Mouse (Mus musculus) heart, embryonic 13.5 days (tissue): ENCODE measurements around the gene Akap10. TPM values are rescaled to one million over a fixed set of nuclear protein-coding genes. Genes with fewer than 3 reads are reported as not detected.
A peak's percentile ranks its signal among the peaks of the same experiment; 100 is the strongest.
"Not testable (repeated sequence)": the region's sequence is repeated elsewhere in the genome, so short reads cannot be mapped to it uniquely, and the experiment has no call there.

ENCODE experiments used
- ATAC-seq: fragments of 200-750 bp; cut with Nextera tagmentation; 2 replicates; pipeline ENCODE4 v1.8.0; 2017; ENCODE audit warnings: moderate TSS enrichment; ENCODE audit not compliant: insufficient number of reproducible peaks, low FRiP score, low TSS enrichment; ENCODE audit errors: extremely low read depth
- H3K27ac ChIP-seq: fragments of 300-500 bp; sonication (generic); replicated peaks from 2 replicates; pipeline ENCODE4 v1.5.1; 2015; ENCODE audit warnings: moderate library complexity, mild to moderate bottlenecking, inconsistent platforms
- H3K27me3 ChIP-seq: fragments of 300-500 bp; sonication (generic); replicated peaks from 2 replicates; pipeline ENCODE4 v1.6.1; 2015; ENCODE audit warnings: mild to moderate bottlenecking, inconsistent platforms
- H3K36me3 ChIP-seq: fragments of 300-500 bp; sonication (generic); 2 replicates; pipeline ENCODE4 v1.6.1; 2015; ENCODE audit warnings: mild to moderate bottlenecking, inconsistent platforms
- H3K4me1 ChIP-seq: fragments of 300-500 bp; sonication (generic); 2 replicates; pipeline ENCODE4 v1.6.1; 2015; ENCODE audit warnings: inconsistent platforms
- H3K4me2 ChIP-seq: fragments of 300-500 bp; sonication (generic); 2 replicates; pipeline ENCODE4 v1.6.1; 2015; ENCODE audit warnings: inconsistent platforms, mild to moderate bottlenecking, moderate library complexity
- H3K4me3 ChIP-seq: fragments of 300-500 bp; sonication (generic); 2 replicates; pipeline ENCODE4 v1.5.1; 2015; ENCODE audit warnings: moderate library complexity, mild to moderate bottlenecking, inconsistent platforms
- H3K9ac ChIP-seq: fragments of 300-500 bp; sonication (generic); 2 replicates; pipeline ENCODE4 v1.6.1; 2015; ENCODE audit warnings: inconsistent platforms, mild to moderate bottlenecking, moderate library complexity
- H3K9me3 ChIP-seq: fragments of 300-500 bp; sonication (generic); 2 replicates; pipeline ENCODE4 v1.6.1; 2016; ENCODE audit warnings: inconsistent platforms
- WGBS: fragments of 180-500 bp; shearing (Covaris S2); methylation state at CpG from one replicate; pipeline ENCODE4 v1.1.7; 2015; ENCODE audit warnings: mixed read lengths; 5-methylcytosine and 5-hydroxymethylcytosine counted together
- polyA plus RNA-seq: library from polyadenylated mRNA; unstranded; fragments of >200 nt; fragmentation: Nextera tagmentation; extraction: Ambion mirVana; gene quantifications from 2 replicates; pipeline ENCODE4 v1.2.1, GENCODE M21; 2015

The Akap10 gene
- polyA plus RNA-seq, 1 experiment from 2014 or later, result 11.9 TPM

DNA sequence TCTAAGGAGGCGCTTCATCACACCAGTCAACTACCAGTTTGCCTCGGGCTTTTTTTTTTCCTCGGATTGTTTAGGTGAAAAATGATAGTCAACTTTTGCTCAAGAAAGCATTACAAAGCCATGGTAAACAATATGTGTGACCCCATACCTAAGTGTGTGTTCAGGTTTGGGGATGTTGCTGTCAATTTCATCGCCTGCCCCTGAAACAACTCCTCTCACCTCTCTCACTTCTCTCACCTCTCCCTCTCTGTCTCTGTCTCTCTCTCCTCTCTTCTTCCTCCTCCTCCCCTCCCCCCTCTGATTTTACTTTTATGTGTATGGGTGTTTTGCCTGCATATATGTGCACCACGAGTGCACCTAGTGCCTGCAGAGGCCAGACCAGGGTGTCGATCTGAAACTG is 74.5 kb downstream of the Akap10 start:
- Histone ChIP-seq H3K4me2 (peak overlapping the region; percentile 82), H3K4me1 (peaks cover 5% of the 10 kb centered on the region), H3K9ac (peak overlapping the region; percentile 99), H3K4me3 (peak overlapping the region; percentile 95), H3K27me3 (no peaks in the 10 kb centered on the region), H3K27ac (peak overlapping the region; percentile 91; the same call in 1 of the 2 replicates), H3K9me3 (no peaks in the 10 kb centered on the region), H3K36me3 (peaks cover 14% of the 10 kb centered on the region)
- no peak for ATAC-seq
- WGBS, result 46% methylated on average over 6 of the region's 6 CpGs

DNA sequence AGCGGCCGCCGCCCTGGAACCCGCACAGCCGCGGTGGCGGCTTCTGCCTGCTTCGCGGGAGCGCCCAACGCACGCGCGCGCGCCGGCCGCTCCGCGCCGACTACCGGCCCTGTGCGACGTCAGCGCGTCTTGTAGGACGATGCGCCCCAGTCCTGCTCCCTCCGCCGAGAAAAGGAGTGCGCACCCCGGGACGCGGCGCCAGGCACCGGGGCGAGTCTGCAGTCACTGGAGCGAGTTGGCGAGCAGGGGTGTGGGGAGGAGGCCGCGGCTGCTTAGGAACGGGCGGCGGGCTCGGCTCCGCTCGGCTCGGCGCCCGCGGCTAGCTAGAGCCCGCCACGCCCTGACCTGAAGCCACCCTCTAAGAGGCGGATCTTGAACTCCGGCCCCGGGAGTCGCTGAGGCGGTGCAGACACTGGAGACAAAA is 75.1 kb downstream of the Akap10 start, which contains the start of gene Ulk2:
Ulk2 (minus strand) TSS at position 86 of the 424 bp plus-strand sequence.
- Histone ChIP-seq H3K27me3 (no peaks in the 10 kb centered on the region), H3K4me2 (peak within 1 kb of the TSS; percentile 82), H3K9me3 (no peaks in the 10 kb centered on the region), H3K9ac (peak within 1 kb of the TSS; percentile 99), H3K36me3 (peaks cover 19% of the 10 kb centered on the region), H3K4me1 (peaks cover 5% of the 10 kb centered on the region), H3K27ac (peak within 1 kb of the TSS; percentile 91), H3K4me3 (peak within 1 kb of the TSS; percentile 95)
- ATAC-seq, result peak; percentile 69
- under 1% methylated on average over 56 of the region's 58 CpGs for WGBS

DNA sequence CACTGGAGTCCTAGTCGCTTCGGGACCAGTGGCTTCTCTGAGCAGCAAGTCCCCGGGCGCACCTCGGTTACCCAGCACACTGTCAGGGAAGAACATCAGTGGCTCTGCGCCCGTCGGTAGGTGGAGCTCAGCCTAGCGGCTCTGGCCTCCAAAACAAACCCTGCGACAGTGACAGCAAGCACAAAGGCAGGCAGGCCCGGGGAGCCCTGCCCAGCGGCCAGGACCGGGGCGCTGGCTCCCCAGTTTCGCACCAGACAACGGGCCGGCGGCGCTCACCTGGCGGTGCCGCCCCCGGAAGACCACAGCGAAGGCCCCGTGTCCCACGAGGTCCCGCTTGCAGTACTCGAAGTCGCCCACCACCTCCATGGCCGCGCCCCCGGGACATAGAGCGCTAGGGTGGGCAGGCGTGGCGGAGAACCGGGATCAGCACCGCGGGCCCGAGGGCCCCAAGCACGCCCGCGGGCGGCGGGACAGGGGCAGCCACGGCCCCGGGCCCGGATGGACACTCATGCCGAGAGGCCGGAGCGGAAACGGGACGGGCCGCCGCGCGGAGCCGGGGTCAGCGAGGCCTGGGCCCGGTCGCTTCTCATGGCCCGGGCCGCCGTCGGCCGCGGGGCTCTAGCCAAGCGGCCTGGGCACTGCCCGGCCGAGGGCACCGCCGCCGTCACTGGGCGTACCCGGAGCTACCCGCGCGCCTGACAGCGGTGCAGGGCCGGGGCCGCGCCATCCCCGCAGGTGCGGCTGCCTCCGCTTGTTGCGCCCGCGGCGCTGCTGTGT is 75.7 kb downstream of the Akap10 start:
- Histone ChIP-seq H3K36me3 (peaks cover 19% of the 10 kb centered on the region), H3K27me3 (no peaks in the 10 kb centered on the region), H3K4me1 (peaks cover 5% of the 10 kb centered on the region), H3K4me2 (peak overlapping the region; percentile 82), H3K27ac (peak overlapping the region; percentile 91), H3K9me3 (no peaks in the 10 kb centered on the region), H3K9ac (peak overlapping the region; percentile 99), H3K4me3 (peak overlapping the region; percentile 95)
- WGBS, result under 1% methylated on average over 87 of the region's 87 CpGs
- peak; percentile 62; the same call in 1 of the 2 replicates for ATAC-seq

DNA sequence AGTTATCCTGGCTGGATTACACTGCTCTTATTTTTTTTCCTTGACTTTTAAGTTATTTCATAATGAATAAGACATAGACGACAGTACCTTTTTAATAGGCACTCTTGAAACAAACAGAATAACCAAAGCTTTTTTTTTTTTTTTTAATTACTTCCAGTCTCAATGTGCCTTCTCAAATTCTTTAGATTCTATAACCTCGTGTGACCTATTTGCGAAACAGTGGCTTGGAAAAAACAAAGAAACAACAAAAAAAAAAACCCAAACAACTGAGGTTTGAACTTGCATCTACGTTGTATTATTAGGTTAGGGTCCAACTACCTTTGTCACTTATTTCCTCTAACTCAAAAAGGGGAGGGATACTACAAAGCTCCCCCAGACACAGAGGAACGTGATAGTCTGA is 76.4 kb downstream of the Akap10 start:
- no peaks in the 10 kb centered on the region for H3K9me3 ChIP-seq
- peak overlapping the region; percentile 91 for H3K27ac ChIP-seq
- peak overlapping the region; percentile 82 for H3K4me2 ChIP-seq
- no peak for ATAC-seq
- H3K9ac ChIP-seq, result peak overlapping the region; percentile 99
- H3K36me3 ChIP-seq, result peaks cover 19% of the 10 kb centered on the region
- peak overlapping the region; percentile 95 for H3K4me3 ChIP-seq
- WGBS, result 16% methylated on average over 5 of the region's 5 CpGs
- H3K4me1 ChIP-seq, result peaks cover 5% of the 10 kb centered on the region
- H3K27me3 ChIP-seq, result no peaks in the 10 kb centered on the region

DNA sequence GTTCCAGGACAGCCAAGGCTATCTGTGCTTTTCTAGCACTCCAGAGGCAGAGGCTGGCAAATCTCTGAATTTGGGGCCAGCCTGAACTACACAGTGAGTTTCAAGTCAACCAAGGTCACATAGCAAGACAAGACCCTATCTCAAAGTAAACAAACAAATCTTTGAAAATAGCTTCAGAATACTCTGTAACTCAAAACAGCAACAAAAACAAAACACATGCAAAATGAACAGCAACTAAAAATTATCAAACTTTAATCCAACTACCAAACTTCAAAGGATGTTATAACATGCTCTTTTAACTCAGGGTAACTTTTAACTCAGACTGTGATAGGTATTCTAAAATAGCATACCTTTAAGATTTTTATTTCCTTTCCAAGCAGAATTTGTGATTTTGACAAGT is 77.1 kb downstream of the Akap10 start:
- peaks cover 19% of the 10 kb centered on the region for H3K36me3 ChIP-seq
- H3K27me3 ChIP-seq, result no peaks in the 10 kb centered on the region
- no peaks in the 10 kb centered on the region for H3K9me3 ChIP-seq
- H3K4me1 ChIP-seq, result peaks cover 5% of the 10 kb centered on the region
- H3K9ac ChIP-seq, result 0 out of 2 replicates have a peak overlapping the region, but pooled peaks have one; percentile 28
- H3K27ac ChIP-seq, result no peak overlapping the region
- peak overlapping the region; percentile 18; the same call in 1 of the 2 replicates for H3K4me2 ChIP-seq
- H3K4me3 ChIP-seq, result no peak overlapping the region
- no peak for ATAC-seq

DNA sequence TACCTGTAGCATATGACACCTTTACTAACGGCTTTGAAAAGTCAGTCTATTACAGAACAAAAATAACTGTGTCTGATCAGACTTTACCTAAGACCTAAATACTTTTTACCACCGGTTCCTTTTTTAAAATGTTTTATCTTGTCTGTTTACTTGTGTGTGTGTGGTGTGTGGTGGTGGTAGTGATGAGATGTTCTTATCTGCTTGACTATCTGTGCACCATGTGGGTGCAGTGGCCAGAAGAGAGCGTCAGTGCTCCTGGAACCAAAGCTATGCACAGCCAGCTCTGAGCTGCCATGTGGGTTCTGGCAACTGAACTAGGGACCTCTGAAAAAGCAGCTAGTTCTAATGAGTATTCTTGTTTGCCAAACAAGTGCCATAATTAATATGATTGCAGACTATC is 78.9 kb downstream of the Akap10 start:
- 69% methylated on average over 3 of the region's 3 CpGs for WGBS
- Histone ChIP-seq H3K36me3 (peaks cover 19% of the 10 kb centered on the region), H3K9me3 (no peaks in the 10 kb centered on the region), H3K4me2 (no peak overlapping the region), H3K4me1 (peaks cover 10% of the 10 kb centered on the region), H3K27me3 (no peaks in the 10 kb centered on the region), H3K4me3 (no peak overlapping the region), H3K9ac (no peak overlapping the region), H3K27ac (no peak overlapping the region)
- no peak for ATAC-seq

DNA sequence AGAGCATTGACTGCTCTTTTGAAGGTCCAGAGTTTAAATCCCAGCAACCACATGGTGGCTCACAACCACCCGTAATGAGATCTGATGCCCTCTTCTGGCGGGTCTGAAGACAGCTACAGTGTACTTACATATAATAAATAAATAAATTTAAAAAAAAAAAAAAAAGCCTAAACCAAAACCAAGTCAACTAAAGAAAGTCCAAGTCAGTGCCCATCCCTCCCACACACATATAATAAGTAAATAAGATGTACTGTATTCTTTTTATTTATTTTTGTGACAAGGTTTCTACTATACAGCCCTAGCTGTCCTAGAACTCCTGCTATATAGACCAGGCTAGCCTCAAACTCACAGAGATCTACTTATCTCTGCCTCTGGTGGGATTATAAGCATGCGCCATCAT is 89.4 kb downstream of the Akap10 start:
- not testable (repeated sequence) for H3K4me1 ChIP-seq, H3K27ac ChIP-seq, H3K9ac ChIP-seq, H3K4me2 ChIP-seq, H3K27me3 ChIP-seq, ATAC-seq, H3K4me3 ChIP-seq, H3K9me3 ChIP-seq
- WGBS, result 64% methylated on average over 3 of the region's 3 CpGs
- peaks cover 82% of the 10 kb centered on the region for H3K36me3 ChIP-seq

DNA sequence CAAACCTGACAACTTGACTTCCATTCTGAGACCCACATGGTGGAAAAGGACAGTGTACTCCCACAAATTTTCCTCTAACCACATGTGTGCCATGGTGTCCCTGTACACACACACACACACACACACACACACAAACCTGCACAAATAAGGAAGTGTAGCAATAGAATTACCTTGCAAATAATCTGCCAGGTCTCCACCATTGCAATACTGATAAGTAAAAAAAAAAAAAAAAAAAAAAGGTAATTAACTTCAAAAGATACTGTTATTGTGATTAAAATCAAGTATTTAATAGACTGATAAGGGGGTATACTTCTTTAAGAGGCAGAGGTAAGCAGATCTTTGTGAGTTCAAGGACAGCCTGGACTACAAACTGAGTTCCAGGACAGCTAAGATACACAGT is 90.1 kb downstream of the Akap10 start:
- Histone ChIP-seq H3K4me3 (no peak overlapping the region), H3K4me2 (no peak overlapping the region), H3K9me3 (no peaks in the 10 kb centered on the region), H3K36me3 (peaks cover 82% of the 10 kb centered on the region), H3K4me1 (no peaks in the 10 kb centered on the region), H3K27me3 (no peaks in the 10 kb centered on the region), H3K27ac (no peak overlapping the region), H3K9ac (no peak overlapping the region)
- no peak for ATAC-seq

DNA sequence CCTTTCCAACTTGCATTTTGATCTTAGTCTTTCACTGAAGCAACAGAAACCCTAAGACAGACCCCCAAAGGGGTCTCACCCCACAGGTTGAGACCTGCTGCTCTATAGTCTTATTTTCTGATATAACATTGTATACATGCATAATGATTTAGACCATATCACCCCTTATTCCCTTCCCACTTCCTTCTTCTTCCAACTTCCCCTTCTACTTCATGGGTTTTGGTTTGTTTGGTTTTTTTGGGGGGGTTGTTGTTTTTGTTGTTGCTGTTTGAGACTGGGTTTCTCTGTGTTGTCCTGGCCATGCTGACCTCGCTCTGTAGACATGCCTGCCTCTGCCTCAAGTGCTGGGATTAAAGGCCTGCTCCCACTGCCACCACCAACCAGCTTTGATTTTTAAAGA is 90.9 kb downstream of the Akap10 start:
- Histone ChIP-seq H3K27ac (no peak overlapping the region), H3K4me1 (no peaks in the 10 kb centered on the region), H3K9ac (no peak overlapping the region), H3K4me2 (no peak overlapping the region), H3K9me3 (no peaks in the 10 kb centered on the region), H3K36me3 (peaks cover 81% of the 10 kb centered on the region), H3K4me3 (no peak overlapping the region), H3K27me3 (no peaks in the 10 kb centered on the region)
- WGBS, result 94% methylated on average over 1 of the region's 1 CpGs
- ATAC-seq, result no peak

Other genes with a start within 250 kb of the Akap10 start
- gene Fam83g, start 246.2 kb downstream of the Akap10 start, polyA plus RNA-seq, result 1.5 and 1.6 TPM in 2 replicates
- 0.07 TPM in 1 of 2 replicates, not detected in the other for gene Slc5a10, start 209.4 kb downstream of the Akap10 start, polyA plus RNA-seq
- gene Prpsap2, start 168.2 kb downstream of the Akap10 start, polyA plus RNA-seq, result 17.0 and 19.0 TPM in 2 replicates
- gene Ulk2, start 75.2 kb downstream of the Akap10 start, polyA plus RNA-seq, result 10.4 and 11.2 TPM in 2 replicates
- 12.2 and 13.1 TPM in 2 replicates for gene Specc1, start 26.5 kb upstream of the Akap10 start, polyA plus RNA-seq